Comparison of ENCODE assay signal across 9 mouse cellular contexts in the genomic region with DNA sequence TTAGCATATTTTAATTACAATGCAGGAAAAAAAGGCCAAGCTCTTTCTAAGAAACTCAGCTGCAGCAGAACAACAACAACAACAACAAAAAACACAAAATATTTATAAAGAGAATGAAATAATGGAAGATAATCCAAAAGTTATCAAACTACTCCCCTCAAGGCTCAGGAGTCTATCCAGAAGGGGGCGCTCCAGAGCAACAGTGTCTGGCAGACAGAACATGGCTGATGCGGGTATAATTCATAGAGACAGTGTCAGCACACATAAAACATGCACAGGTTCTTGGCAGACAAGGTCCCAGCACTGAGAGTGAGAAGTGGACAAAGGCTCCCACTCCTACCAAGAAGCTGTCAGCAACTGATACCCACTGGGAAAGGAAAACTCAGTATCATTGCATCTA.
DNase-seq lines count a peak whose midpoint lies in the region; ATAC-seq and TF ChIP-seq lines count a peak whose summit lies in the region.
"Had no signal": no experiment of that assay in that cellular context is flagged by ENCODE, and none has a peak within 500 bp of the region (broad histone marks: within the 10 kb centered on the region; RNA-seq: fewer than 3 reads in every experiment).

No protein-coding gene starts in this region.

- peak; percentile 6 for DNase-seq in hindbrain, embryonic 10.5 days (ENCODE audit: low spot score)
- DNase-seq in lung, embryonic 14.5 days, result peak; percentile 21
- no peak for DNase-seq in lung, adult 18-20 months
- peak; percentile 4 for DNase-seq in G1E (ENCODE audit: low spot score)
- peak; percentile 1 for DNase-seq in embryo, embryonic 9.5 days (ENCODE audit: extremely low spot score)
- DNase-seq in spleen, postnatal 4 days (ENCODE audit: low spot score in 2 of 2), result no peak

- H3K9ac ChIP-seq in hindbrain, embryonic 16.5 days (ENCODE audit: low read depth, low read length), result no peak overlapping the region
- no peak overlapping the region for H3K9ac ChIP-seq in lung, embryonic 14.5 days
- H3K9ac ChIP-seq: limb, embryonic 13.5 days had no signal

- H3K4me1 ChIP-seq in hindbrain, embryonic 10.5 days (replicated peaks), result no peaks in the 10 kb centered on the region
- H3K4me1 ChIP-seq in hindbrain, embryonic 16.5 days (ENCODE audit: control insufficient read depth, insufficient read depth, low read depth, low read length), result no peaks in the 10 kb centered on the region
- H3K4me1 ChIP-seq in lung, embryonic 14.5 days (ENCODE audit: insufficient read depth), result no peaks in the 10 kb centered on the region
- H3K4me1 ChIP-seq in G1E (ENCODE audit: insufficient read depth, low read depth, low read length), result no peaks in the 10 kb centered on the region
- H3K4me1 ChIP-seq: limb, embryonic 13.5 days had no signal

- TF ChIP-seq CTCF in lung, embryonic 14.5 days (IDR thresholded peaks at IDR 0.05; ENCODE audit: low read depth), result peak; percentile 24; the same call in 1 of the 2 replicates
- TF ChIP-seq CTCF in G1E (IDR thresholded peaks at IDR 0.05; ENCODE audit: low read depth, low read length), result peak; percentile 46

- H3K27ac ChIP-seq in hindbrain, embryonic 10.5 days, result no peak overlapping the region
- no peak overlapping the region for H3K27ac ChIP-seq in hindbrain, embryonic 16.5 days (ENCODE audit: low read depth, low read length)
- H3K27ac ChIP-seq in lung, embryonic 14.5 days (ENCODE audit: low read depth), result no peak overlapping the region
- H3K27ac ChIP-seq: limb, embryonic 13.5 days had no signal

- WGBS in hindbrain, embryonic 10.5 days, result 58% methylated on average over 2 of the region's 2 CpGs
- WGBS in hindbrain, embryonic 16.5 days, result 62% methylated on average over 2 of the region's 2 CpGs
- WGBS in lung, embryonic 14.5 days, result 57% methylated on average over 2 of the region's 2 CpGs

- H3K36me3 ChIP-seq in hindbrain, embryonic 10.5 days, result no peaks in the 10 kb centered on the region
- no peaks in the 10 kb centered on the region for H3K36me3 ChIP-seq in hindbrain, embryonic 16.5 days (ENCODE audit: control insufficient read depth, insufficient read depth, low read length)
- H3K36me3 ChIP-seq in lung, embryonic 14.5 days (ENCODE audit: insufficient read depth), result no peaks in the 10 kb centered on the region
- H3K36me3 ChIP-seq in G1E (replicated peaks), result no peaks in the 10 kb centered on the region
- H3K36me3 ChIP-seq: limb, embryonic 13.5 days had no signal

- H3K9me3 ChIP-seq in hindbrain, embryonic 10.5 days, result no peaks in the 10 kb centered on the region
- no peaks in the 10 kb centered on the region for H3K9me3 ChIP-seq in hindbrain, embryonic 16.5 days (ENCODE audit: control insufficient read depth, low read length)
- no peaks in the 10 kb centered on the region for H3K9me3 ChIP-seq in lung, embryonic 14.5 days (ENCODE audit: low read depth, low read length)
- H3K9me3 ChIP-seq in G1E (replicated peaks), result no peaks in the 10 kb centered on the region
- H3K9me3 ChIP-seq: limb, embryonic 13.5 days had no signal

- H3K4me2 ChIP-seq in hindbrain, embryonic 16.5 days (ENCODE audit: low read length), result no peak overlapping the region
- no peak overlapping the region for H3K4me2 ChIP-seq in lung, embryonic 14.5 days
- H3K4me2 ChIP-seq: limb, embryonic 13.5 days had no signal

- H3K4me3 ChIP-seq in hindbrain, embryonic 10.5 days, result no peak overlapping the region
- no peak overlapping the region for H3K4me3 ChIP-seq in hindbrain, embryonic 16.5 days (ENCODE audit: low read length)
- H3K4me3 ChIP-seq in lung, embryonic 14.5 days (ENCODE audit: low read depth, low read length), result no peak overlapping the region
- no peak overlapping the region for H3K4me3 ChIP-seq in G1E (ENCODE audit: low read depth, low read length)
- H3K4me3 ChIP-seq: limb, embryonic 13.5 days had no signal

- ATAC-seq in hindbrain, embryonic 16.5 days, result no peak
- ATAC-seq in lung, embryonic 14.5 days (ENCODE audit: insufficient read depth), result no peak
- ATAC-seq in G1E (ENCODE audit: extremely low read depth, insufficient number of reproducible peaks, low FRiP score, poor library complexity, severe bottlenecking), result no peak
- no peak for ATAC-seq in frontal cortex, adult (ENCODE audit: low TSS enrichment)

- no peaks in the 10 kb centered on the region for H3K27me3 ChIP-seq in hindbrain, embryonic 10.5 days (ENCODE audit: insufficient read depth, poor library complexity, severe bottlenecking)
- H3K27me3 ChIP-seq in hindbrain, embryonic 16.5 days (replicated peaks; ENCODE audit: control insufficient read depth, insufficient read depth, low read length), result no peaks in the 10 kb centered on the region
- no peaks in the 10 kb centered on the region for H3K27me3 ChIP-seq in lung, embryonic 14.5 days (ENCODE audit: insufficient read depth, low read length)
- H3K27me3 ChIP-seq in G1E (ENCODE audit: insufficient read depth, low read length), result no peaks in the 10 kb centered on the region
- H3K27me3 ChIP-seq: limb, embryonic 13.5 days had no signal

Comparison
In these comparisons a context has a peak if more than half of its experiments do, and no peak if none do; other contexts are left out.
1. DNase-seq: peak in hindbrain, embryonic 10.5 days (single experiment), lung, embryonic 14.5 days (single experiment), G1E (single experiment) and embryo, embryonic 9.5 days (single experiment); none in lung, adult 18-20 months (0 of 2) and spleen, postnatal 4 days (0 of 2).